Mouse (Mus musculus) adrenal gland (tissue): ENCODE measurements at regions not wholly inside any gene's neighbourhood (a gene's known extent, or its start where the extent isn't known, plus 50 kb on each side); places are given as distances from the start of the nearest gene placed in this dataset.
"Not testable (repeated sequence)": the region's sequence is repeated elsewhere in the genome, so short reads cannot be mapped to it uniquely, and the experiment has no call there.

ENCODE experiments used
- intact Hi-C: fragments of 180-260 bp; cut with DNase I; formaldehyde crosslinking; loops from one replicate; pipeline ENCODE4 v1.15.1; 2025

DNA sequence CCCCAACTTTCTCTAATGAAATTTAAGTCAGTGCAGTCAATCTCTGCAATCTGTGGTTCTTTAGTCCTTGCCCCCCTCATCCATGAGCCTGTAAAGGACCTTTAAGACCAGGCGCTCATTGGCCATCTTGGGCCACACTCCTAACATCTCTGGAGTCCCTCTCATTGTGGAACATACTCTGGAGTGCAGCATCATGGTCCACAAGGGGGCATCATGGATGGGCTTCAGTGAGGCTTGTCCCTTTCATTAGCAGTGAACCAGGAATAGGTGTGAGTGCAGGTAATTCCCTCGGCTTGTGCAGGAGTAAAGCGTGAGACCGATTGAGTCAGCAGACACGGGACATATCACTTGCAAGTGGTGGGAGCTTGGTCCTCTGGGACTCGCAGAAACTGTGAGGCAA is 137.7 kb downstream of the Sall1 start:
- intact Hi-C loops = no loop called here

DNA sequence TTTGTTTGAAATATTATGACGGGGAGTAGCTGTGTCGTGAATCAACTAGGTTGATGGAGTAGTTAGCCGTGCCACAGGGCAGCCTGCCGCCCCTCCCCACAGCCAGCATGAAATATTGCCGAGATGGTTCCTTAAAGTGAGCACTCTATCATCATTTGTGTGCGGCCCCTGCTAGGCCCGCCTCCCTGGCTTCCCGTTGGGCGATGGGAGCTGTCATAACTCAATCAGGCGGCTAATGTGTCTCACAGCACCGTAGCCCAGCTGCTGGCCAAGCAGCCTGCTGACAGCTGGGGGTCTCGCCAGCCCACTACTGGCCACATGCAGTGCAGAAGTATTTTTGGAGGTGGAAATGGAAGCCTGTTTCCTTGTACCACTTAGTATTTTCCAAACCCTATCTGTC is 140.9 kb downstream of the Sall1 start:
- intact Hi-C loops = no loop called here

DNA sequence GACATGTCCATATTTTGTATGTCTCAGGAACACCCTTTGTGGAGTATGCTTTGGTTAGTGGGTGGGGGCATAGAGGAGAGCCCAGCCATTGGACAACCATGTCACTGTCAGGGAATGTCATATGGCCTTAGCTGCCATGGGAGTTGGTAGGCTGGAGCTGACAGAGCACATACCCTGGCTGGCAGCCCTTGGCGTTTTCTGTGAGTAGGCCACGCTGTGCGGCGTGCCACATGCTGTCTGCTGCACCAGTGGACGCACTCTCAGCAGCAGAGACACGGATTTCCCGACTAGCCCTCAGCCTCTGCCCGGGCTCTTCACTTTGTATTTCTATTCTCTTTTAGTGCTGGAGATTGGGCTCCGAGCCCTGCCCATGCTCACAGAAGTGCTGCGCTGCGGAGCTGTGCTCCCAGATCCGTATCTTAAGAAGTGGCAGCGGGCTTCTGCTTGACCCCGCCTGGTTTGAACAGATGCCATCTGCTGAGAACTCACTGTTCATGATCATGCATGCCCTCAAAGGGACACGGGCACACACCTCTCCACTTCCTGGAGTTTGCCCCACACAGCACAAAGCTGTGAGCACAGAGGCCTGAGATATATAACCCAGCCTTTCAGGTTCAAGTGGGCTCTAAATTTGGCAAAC is 160.1 kb downstream of the Sall1 start:
- intact Hi-C loops = no loop called here

DNA sequence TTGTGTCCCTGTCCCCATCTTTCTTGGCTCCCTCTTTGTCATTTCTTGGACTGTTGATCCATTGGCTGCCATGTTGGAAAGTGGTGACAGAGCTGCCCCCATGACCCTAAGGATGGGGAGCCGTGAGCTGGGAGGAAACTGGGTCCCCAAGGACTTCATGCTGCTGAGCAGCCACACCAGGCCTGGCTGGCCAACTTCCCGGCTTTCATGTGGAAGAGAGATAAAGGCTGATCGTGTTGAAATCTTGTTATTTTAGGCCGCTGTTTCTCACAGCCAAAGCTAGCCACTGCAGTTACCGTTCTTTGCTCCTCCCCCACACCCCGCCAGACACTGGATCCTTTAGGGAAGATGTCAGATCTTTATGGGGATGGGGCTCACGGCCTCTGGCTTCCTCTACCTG is 164.1 kb downstream of the Sall1 start:
- intact Hi-C loops = no loop called here

DNA sequence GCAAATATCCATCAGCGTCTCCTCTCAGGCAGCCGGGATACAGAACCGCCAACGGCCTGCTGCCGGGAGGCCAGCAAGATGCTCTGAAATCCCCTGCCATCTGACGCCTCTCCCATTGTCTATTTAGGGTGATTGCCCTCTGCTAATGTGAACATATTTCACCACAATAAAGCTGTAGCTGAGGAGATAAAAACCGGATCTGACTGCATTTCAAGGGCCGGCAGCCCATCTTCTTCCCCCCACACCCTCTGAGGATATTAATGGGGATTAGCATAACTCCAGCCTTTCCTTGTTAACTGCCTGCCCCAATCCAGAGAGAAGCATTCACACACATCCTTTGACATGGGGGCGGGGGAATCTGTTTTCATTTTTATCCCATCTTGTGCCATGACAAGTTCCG is 166.0 kb downstream of the Sall1 start:
- intact Hi-C loops = no loop called here

DNA sequence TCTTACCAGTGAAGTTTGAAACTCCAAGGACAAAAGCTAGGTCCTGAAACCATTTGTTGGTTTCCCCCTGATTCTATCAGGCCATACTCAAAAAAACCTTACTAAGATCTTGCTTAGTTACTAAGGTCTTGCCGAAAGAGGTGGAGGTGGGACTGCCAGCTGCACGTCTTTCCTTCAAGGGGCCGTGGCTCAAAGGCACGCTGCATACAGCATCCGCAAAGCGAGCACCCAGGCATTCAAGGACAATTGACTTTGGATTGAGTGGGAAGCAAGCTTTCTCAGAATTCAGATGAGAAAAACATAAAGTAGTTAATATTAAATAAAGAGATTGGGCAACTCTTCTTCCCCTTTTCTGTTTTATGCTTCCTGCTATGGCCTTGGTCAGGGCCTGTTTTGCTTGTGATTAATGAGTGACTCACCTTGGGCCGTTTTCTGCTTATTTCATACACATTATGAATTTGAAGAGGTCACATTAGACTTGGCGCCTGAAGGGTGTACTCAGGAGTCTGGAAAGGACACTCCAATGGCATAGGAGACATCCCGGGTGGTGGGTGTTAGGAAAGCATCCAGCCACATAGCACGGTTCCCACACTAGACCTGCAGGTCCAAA is 166.1 kb downstream of the Cyld start:
- intact Hi-C loops = no loop called here

DNA sequence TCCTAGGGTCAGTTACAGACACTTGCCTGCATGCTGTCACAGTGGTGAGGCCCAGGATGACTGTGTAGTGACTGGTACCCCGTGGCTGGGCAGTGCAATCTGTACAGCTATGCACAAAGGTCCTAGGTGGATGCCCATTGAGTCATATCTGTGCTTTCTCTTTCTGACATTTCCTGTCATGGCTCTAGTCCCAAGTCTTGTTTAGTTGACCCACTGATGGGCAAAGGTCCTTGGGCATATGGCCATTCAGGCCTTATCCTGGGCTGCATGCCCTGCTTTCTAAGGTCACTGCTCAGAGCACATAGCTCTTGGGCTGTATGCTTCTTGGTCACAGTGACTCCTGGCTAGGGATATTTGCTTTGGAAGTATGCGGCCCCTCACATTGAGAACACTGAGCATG is 160.4 kb downstream of the Cyld start:
- intact Hi-C loops = no loop called here

DNA sequence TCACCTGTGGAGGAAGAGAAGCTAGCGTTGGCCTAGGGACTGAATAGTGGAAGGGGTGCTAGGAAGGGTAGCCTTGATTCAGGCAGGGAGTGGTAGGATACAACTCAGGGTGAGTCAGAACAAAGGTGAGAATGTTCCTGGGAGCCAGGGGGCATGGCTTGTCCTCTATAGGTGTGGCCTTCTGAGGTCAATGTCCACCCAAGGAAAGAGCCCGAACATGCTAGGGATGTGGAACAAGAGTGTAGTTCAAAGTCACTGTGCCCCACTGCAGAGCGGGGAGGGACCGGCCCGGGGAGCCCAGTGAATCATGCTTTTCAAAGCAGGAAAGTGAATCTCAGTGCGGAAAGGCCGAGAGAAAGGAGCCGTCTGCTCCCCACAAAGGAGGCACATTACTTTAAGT is 156.4 kb downstream of the Cyld start:
- intact Hi-C loops = no loop called here

DNA sequence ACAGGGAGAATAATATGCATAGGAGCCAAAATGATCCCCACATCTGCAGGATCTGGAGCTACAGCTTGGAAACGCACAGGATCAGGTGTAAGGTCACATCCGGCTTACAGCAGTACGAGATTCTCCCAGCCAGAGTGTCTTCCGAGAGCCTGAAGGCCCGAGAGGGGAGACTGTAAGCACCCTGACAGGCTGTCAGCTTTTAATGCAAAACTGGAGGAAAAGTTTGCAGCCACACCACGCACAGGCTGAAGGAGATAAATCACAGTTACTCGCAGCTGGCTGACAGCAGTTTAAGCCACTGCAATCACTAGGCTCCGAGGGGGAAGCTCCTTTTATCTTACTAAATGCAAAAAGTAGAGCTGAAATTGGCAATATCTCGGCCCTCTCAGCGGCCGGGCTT is 149.1 kb downstream of the Cyld start:
- intact Hi-C loops = no loop called here

DNA sequence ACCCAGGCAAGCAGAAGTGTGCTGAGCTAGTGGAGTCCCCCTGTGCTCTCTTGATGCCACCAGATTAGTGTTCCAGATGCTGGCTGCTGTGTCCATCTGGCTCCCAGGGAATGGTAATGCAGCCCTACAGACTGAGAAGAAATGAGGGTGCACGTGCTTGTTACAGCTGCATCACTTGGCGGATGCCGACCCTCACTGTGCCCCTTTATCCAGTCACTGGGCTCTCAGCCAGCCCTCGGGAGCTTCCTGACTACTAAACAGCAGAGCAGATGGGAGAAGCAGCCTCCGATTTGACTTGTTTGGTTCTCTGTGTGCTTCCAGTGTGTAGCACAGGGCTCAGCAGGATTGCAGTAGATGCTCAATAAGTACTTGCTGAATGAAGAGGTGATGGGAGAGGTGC is 147.5 kb downstream of the Cyld start:
- intact Hi-C loops = no loop called here

DNA sequence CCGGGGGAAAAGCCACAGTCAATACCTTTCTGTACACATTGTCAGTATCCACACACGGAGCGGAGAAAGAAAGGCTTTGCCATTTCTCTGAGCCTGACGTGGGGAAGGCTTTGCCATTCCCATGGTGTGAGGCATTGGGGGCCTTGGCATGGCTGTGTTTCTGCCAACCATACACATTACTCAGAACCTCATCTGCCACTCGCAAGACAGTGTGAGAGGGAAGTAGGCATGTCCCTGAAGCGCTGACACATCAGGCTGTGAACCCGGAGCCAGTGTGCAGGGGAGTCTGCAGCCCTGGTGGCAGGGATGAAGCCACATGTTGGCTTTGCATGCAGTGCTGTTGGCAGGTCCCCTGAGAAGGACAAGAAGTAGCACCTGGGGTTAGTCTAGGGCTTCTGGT is 145.6 kb downstream of the Cyld start:
- intact Hi-C loops = no loop called here

DNA sequence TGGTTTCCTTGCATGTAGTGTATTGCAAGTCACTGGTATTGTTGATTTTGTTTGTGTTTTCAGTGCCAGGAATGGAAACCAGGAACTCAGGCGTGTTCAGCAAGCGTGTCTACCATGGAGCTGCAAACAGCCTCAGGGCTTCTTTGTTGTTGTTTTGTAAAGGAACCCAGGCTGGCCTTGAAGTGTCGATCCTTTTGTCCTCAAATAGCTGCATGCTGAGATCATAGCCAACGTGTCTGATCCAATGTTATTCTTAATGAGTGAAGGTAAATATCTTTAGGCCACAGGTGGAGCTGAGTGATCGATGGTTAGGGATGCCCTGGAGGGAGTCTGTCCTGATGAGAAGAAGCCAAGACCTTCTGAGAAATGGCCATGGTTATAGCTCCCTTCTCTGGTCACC is 143.3 kb downstream of the Cyld start:
- intact Hi-C loops = no loop called here

DNA sequence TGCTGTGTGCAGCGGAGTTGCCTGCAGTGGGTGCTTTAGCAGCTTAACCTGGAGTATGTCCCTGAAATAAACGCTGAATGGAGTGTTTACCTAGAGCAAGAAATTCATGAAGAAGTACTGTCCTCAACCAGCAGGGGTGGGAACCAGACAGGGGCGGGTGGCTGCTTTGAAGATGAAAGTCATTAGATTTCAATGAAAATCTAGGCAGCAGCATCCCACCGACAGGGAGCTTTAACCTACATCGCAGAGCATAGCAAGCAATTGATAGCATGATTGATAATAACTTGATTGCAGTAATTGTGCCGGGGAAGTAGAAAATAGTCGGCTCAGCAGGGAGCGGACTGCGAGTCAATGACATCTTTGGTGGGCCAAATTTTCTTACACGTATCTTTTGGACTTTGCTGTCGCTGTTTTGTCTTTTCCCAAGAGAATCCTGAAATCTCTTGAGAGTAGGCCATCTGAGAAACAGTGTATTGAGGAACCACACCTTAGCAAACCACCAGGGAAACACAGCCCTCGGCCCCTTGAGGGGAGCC is 139.0 kb downstream of the Cyld start:
- intact Hi-C loops = no loop called here

DNA sequence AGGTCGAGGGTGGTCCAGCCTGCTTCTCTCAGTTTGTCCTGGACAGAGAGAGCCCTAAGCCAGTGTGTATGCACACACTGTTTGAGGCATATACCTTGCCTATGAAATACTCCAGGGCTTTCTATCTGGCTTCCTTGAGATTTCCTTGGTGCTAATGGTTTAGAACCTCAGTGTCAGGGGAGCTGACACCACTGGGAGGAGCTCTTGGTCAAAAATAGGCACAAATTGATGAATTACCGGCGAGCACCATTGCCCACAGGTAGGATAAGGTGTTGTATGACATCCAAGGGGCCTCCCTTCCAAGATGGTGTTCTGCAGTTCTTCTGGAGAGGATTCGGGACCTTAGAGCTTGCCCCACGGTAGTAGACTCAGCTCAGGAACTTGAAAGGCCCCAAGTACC is 129.0 kb downstream of the Cyld start:
- intact Hi-C loops = no loop called here

DNA sequence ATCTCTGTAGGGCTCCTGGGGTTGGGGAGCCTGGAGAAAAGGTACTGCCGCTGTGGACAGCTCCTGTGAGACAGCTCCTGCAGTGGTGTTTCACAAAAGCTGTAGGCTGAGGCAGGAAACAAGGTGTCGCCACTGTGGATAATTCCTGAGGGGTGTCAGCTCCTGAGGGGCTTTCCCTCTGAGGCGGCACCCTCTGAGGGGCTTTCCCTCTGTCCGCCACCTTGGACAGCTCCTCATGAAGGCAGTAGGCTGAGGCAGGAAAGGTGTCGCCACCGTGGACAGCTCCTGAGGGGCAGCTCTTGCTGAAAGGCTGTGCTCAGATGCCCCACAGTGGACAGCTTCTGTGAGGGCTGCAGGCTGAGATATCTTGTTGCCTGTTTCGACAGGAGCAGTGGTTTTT is 127.1 kb downstream of the Cyld start:
- intact Hi-C loops = no loop called here

DNA sequence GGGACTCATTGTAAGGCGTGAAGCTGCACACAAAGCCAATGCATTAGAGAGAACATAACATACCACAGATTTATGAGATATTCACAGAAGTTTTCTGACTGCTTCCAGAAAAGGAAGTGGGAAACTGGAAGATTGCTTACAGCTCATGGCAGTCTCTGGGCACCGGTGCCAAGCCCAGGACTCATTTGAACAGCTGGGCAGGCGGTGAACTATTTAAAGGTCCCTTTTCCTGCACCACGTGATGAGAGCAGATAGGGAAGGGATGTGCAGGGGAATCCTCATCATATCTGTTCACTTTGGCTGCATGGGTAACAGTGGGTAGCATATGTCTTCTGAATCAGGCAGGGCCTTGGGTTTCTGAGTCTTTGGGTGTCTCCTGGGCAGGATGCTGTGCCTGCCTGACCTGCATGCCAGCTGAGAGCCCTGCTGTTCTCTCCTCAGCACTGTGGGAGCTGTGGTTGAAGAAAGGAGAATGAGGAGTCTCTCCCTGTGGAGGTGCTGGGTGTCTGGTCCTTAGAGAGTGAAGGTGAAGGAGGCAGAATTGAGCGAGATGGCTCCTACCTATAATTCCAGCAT is 123.5 kb downstream of the Cyld start:
- intact Hi-C loops = no loop called here

DNA sequence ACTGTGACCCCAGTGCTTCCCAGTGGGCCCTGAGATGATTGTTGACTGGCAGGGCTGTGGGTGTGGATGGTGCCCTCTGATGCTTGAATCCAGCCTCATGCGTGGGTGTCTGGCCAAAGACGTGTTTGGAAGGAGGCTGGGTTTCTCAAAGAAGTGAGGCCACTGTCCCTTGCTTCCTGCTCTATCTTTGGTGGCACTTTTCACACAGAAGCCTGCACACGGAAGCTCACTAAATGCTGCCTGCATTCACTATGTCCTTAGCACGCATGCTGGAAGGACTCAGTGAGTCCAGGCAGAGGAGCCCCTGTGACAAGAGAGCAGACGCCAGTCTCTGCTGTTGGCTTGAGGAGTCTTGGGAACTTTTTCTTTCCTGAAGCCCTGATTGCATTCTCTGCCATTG is 119.6 kb downstream of the Cyld start:
- intact Hi-C loops = no loop called here

DNA sequence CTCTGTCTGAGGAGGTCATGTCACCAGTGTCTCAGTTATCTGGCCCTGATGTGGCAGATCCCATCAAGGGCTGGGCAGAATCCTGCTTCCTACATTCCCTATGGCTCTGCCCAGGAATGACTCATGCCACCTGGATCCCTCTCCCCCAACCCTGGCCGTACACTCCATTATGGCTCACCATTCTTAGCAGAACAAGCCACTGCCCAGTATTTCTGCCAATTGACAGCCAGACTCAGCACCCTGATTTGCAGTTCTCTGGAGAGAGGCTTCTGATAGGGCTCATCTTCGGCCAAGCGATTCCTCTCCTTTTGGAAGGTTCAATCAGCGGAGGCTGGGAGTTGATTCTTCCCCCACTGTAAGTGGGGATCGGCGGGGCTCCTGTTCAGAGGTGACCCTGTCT is 117.4 kb downstream of the Cyld start:
- intact Hi-C loops = no loop called here

DNA sequence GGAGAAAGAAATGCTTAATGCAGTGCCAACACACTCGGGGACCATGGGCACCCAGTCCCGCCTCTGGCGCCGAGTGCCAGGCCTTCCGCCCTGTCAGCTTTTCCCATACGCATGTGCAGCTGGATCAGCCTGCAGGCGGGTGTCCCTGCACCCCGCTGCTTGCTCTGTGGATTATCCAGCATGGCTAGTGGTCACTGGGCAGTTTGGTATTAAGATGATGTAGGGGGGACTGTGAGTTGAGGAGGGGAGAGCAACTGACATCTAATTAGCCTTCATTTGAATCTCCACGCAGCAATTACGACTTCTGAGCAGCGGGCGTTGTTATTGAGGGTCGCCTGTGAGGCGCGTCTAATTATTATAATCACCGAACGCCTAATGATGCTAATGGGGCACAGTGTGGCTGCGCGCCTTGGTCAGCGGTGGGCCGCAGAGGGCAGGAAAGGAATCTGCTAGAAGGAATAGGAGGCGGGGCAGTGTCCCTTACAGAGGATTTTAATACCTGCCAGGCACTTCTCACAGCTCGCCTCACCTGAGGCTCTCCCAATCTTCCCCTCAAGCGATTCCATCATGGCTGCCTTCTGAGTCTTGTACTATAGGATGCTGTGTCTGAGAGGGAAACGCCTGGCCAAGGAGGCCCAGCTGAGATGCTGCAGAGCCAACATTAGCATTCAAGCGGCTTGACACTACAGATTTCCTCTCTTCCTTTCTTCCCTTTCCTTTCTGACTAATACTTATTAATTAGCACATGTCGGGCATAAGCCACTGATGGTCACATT is 116.3 kb downstream of the Cyld start:
- intact Hi-C loops = no loop called here

DNA sequence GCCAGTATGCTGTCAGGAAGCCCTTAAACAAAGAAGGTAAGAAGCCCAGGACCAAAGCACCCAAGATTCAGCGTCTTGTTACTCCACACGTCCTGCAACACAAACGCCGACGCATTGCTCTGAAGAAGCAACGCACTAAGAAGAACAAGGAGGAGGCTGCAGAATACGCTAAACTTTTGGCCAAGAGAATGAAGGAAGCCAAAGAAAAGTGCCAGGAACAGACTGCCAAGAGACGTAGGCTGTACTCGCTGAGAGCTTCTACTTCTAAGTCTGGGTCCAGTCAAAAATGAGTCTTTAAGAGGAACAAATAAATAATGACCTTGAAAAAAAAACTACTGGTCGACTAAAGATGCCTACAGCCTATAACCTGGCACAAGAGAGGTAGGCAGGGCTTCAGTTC is 110.0 kb downstream of the Cyld start:
- intact Hi-C loops = not testable (repeated sequence)
